Mouse (Mus musculus): ENCODE measurements around the gene Ppp2ca. TPM values are rescaled to one million over a fixed set of nuclear protein-coding genes. Genes with fewer than 3 reads are reported as not detected.

Gene Ppp2ca
- polyA plus RNA-seq, 1 experiment from 2014 or later: 124 TPM

GRCm38 (mm10) chr11:52085857-52086203 is 12.7 kb upstream of the Ppp2ca start:
- Histone ChIP-seq H3K9ac (ENCODE audit: low read depth, low read length) (no peak overlapping the region), H3K27ac (ENCODE audit: low read depth, low read length) (peak overlapping the region; percentile 75; the same call in 1 of the 2 replicates), H3K4me1 (ENCODE audit: control insufficient read depth, insufficient read depth, low read depth, low read length) (no peaks in the 10 kb centered on the region; the same call in 1 of the 2 replicates), H3K27me3 (replicated peaks; ENCODE audit: control insufficient read depth, insufficient read depth, low read length) (no peaks in the 10 kb centered on the region), H3K4me2 (ENCODE audit: low read length) (no peak overlapping the region), H3K4me3 (ENCODE audit: low read length) (no peak overlapping the region), H3K36me3 (ENCODE audit: control insufficient read depth, insufficient read depth, low read length) (no peaks in the 10 kb centered on the region), H3K9me3 (ENCODE audit: control insufficient read depth, low read length) (no peaks in the 10 kb centered on the region)
- 53% methylated on average over 4 of the region's 4 CpGs for WGBS
- peak; percentile 35 for ATAC-seq

GRCm38 (mm10) chr11:52086204-52086864 is 12.1 kb upstream of the Ppp2ca start:
- no peaks in the 10 kb centered on the region for H3K27me3 ChIP-seq (replicated peaks; ENCODE audit: control insufficient read depth, insufficient read depth, low read length)
- H3K4me3 ChIP-seq (ENCODE audit: low read length): no peak overlapping the region
- H3K9ac ChIP-seq (ENCODE audit: low read depth, low read length): no peak overlapping the region
- peak overlapping the region; percentile 75 for H3K27ac ChIP-seq (ENCODE audit: low read depth, low read length)
- H3K9me3 ChIP-seq (ENCODE audit: control insufficient read depth, low read length): no peaks in the 10 kb centered on the region
- ATAC-seq: peak; percentile 96
- H3K4me1 ChIP-seq (ENCODE audit: control insufficient read depth, insufficient read depth, low read depth, low read length): no peaks in the 10 kb centered on the region; the same call in 1 of the 2 replicates
- peak overlapping the region; percentile 22; the same call in 1 of the 2 replicates for H3K4me2 ChIP-seq (ENCODE audit: low read length)
- no peaks in the 10 kb centered on the region for H3K36me3 ChIP-seq (ENCODE audit: control insufficient read depth, insufficient read depth, low read length)
- WGBS: 25% methylated on average over 9 of the region's 9 CpGs

GRCm38 (mm10) chr11:52089291-52089690 is 9.2 kb upstream of the Ppp2ca start:
- no peak for ATAC-seq
- WGBS: 76% methylated on average over 8 of the region's 8 CpGs

GRCm38 (mm10) chr11:52091261-52091660 is 7.2 kb upstream of the Ppp2ca start:
- Histone ChIP-seq H3K9ac (ENCODE audit: low read depth, low read length) (no peak overlapping the region), H3K4me2 (ENCODE audit: low read length) (no peak overlapping the region), H3K36me3 (ENCODE audit: control insufficient read depth, insufficient read depth, low read length) (no peaks in the 10 kb centered on the region), H3K27me3 (replicated peaks; ENCODE audit: control insufficient read depth, insufficient read depth, low read length) (no peaks in the 10 kb centered on the region), H3K9me3 (ENCODE audit: control insufficient read depth, low read length) (no peaks in the 10 kb centered on the region), H3K4me3 (ENCODE audit: low read length) (no peak overlapping the region), H3K4me1 (ENCODE audit: control insufficient read depth, insufficient read depth, low read depth, low read length) (no peaks in the 10 kb centered on the region; the same call in 1 of the 2 replicates), H3K27ac (ENCODE audit: low read depth, low read length) (no peak overlapping the region)
- no peak for ATAC-seq
- WGBS: 89% methylated on average over 9 of the region's 9 CpGs

More at GRCm38 (mm10) chr11:52089291-52089690, 9.2 kb upstream of the Ppp2ca start:
- Histone ChIP-seq H3K4me2 (ENCODE audit: low read length) (no peak overlapping the region), H3K4me3 (ENCODE audit: low read length) (no peak overlapping the region), H3K9ac (ENCODE audit: low read depth, low read length) (no peak overlapping the region), H3K36me3 (ENCODE audit: control insufficient read depth, insufficient read depth, low read length) (no peaks in the 10 kb centered on the region), H3K27me3 (replicated peaks; ENCODE audit: control insufficient read depth, insufficient read depth, low read length) (no peaks in the 10 kb centered on the region), H3K9me3 (ENCODE audit: control insufficient read depth, low read length) (no peaks in the 10 kb centered on the region), H3K27ac (ENCODE audit: low read depth, low read length) (no peak overlapping the region), H3K4me1 (ENCODE audit: control insufficient read depth, insufficient read depth, low read depth, low read length) (no peaks in the 10 kb centered on the region; the same call in 1 of the 2 replicates)

- Histone ChIP-seq H3K36me3 (ENCODE audit: control insufficient read depth, insufficient read depth, low read length) (no peaks in the 10 kb centered on the region), H3K4me3 (ENCODE audit: low read length) (no peak overlapping the region), H3K9me3 (ENCODE audit: control insufficient read depth, low read length) (no peaks in the 10 kb centered on the region), H3K4me1 (ENCODE audit: control insufficient read depth, insufficient read depth, low read depth, low read length) (peaks cover 6% of the 10 kb centered on the region), H3K27ac (ENCODE audit: low read depth, low read length) (no peak overlapping the region), H3K27me3 (replicated peaks; ENCODE audit: control insufficient read depth, insufficient read depth, low read length) (no peaks in the 10 kb centered on the region), H3K4me2 (ENCODE audit: low read length) (no peak overlapping the region), H3K9ac (ENCODE audit: low read depth, low read length) (no peak overlapping the region)
- WGBS: 64% methylated on average over 5 of the region's 5 CpGs
- no peak for ATAC-seq
Observed at GRCm38 (mm10) chr11:52094568-52094967, 3.9 kb upstream of the Ppp2ca start.

GRCm38 (mm10) chr11:52097016-52097415 is 1.5 kb upstream of the Ppp2ca start:
- WGBS: 76% methylated on average over 3 of the region's 3 CpGs
- Histone ChIP-seq H3K4me1 (ENCODE audit: control insufficient read depth, insufficient read depth, low read depth, low read length) (peaks cover 26% of the 10 kb centered on the region), H3K9ac (ENCODE audit: low read depth, low read length) (no peak overlapping the region)

GRCm38 (mm10) chr11:52097596-52097995 is 885 bp upstream of the Ppp2ca start:
- Histone ChIP-seq H3K4me3 (ENCODE audit: low read length) (no peak overlapping the region; the same call in 1 of the 2 replicates), H3K9me3 (ENCODE audit: control insufficient read depth, low read length) (no peaks in the 10 kb centered on the region), H3K9ac (ENCODE audit: low read depth, low read length) (peak overlapping the region; percentile 99), H3K4me2 (ENCODE audit: low read length) (peak overlapping the region; percentile 91), H3K27me3 (replicated peaks; ENCODE audit: control insufficient read depth, insufficient read depth, low read length) (no peaks in the 10 kb centered on the region), H3K27ac (ENCODE audit: low read depth, low read length) (peak overlapping the region; percentile 100), H3K4me1 (ENCODE audit: control insufficient read depth, insufficient read depth, low read depth, low read length) (peaks cover 26% of the 10 kb centered on the region), H3K36me3 (ENCODE audit: control insufficient read depth, insufficient read depth, low read length) (no peaks in the 10 kb centered on the region)
- no peak for ATAC-seq
- WGBS: 58% methylated on average over 2 of the region's 2 CpGs

More at GRCm38 (mm10) chr11:52097016-52097415, 1.5 kb upstream of the Ppp2ca start:
- Histone ChIP-seq H3K36me3 (ENCODE audit: control insufficient read depth, insufficient read depth, low read length) (no peaks in the 10 kb centered on the region), H3K9me3 (ENCODE audit: control insufficient read depth, low read length) (no peaks in the 10 kb centered on the region), H3K4me3 (ENCODE audit: low read length) (no peak overlapping the region), H3K27ac (ENCODE audit: low read depth, low read length) (no peak overlapping the region), H3K4me2 (ENCODE audit: low read length) (no peak overlapping the region), H3K27me3 (replicated peaks; ENCODE audit: control insufficient read depth, insufficient read depth, low read length) (no peaks in the 10 kb centered on the region)
- no peak for ATAC-seq

GRCm38 (mm10) chr11:52099031-52099761 is 715 bp downstream of the Ppp2ca start:
- Histone ChIP-seq H3K27ac (ENCODE audit: low read depth, low read length) (peak overlapping the region; percentile 100), H3K27me3 (replicated peaks; ENCODE audit: control insufficient read depth, insufficient read depth, low read length) (no peaks in the 10 kb centered on the region), H3K36me3 (ENCODE audit: control insufficient read depth, insufficient read depth, low read length) (no peaks in the 10 kb centered on the region), H3K9ac (ENCODE audit: low read depth, low read length) (peak overlapping the region; percentile 99), H3K4me1 (ENCODE audit: control insufficient read depth, insufficient read depth, low read depth, low read length) (peaks cover 31% of the 10 kb centered on the region), H3K4me2 (ENCODE audit: low read length) (peak overlapping the region; percentile 91), H3K4me3 (ENCODE audit: low read length) (peak overlapping the region; percentile 91), H3K9me3 (ENCODE audit: control insufficient read depth, low read length) (no peaks in the 10 kb centered on the region)
- under 1% methylated on average over 58 of the region's 72 CpGs for WGBS
- peak; percentile 70 for ATAC-seq

- H3K4me1 ChIP-seq (ENCODE audit: control insufficient read depth, insufficient read depth, low read depth, low read length): peaks cover 33% of the 10 kb centered on the region
- H3K27me3 ChIP-seq (replicated peaks; ENCODE audit: control insufficient read depth, insufficient read depth, low read length): no peaks in the 10 kb centered on the region
- peak overlapping the region; percentile 91 for H3K4me3 ChIP-seq (ENCODE audit: low read length)
- WGBS: 8% methylated on average over 7 of the region's 7 CpGs
- no peak overlapping the region; the same call in 1 of the 2 replicates for H3K27ac ChIP-seq (ENCODE audit: low read depth, low read length)
- H3K9ac ChIP-seq (ENCODE audit: low read depth, low read length): peak overlapping the region; percentile 99
- peak overlapping the region; percentile 91 for H3K4me2 ChIP-seq (ENCODE audit: low read length)
- H3K36me3 ChIP-seq (ENCODE audit: control insufficient read depth, insufficient read depth, low read length): no peaks in the 10 kb centered on the region
- ATAC-seq: no peak
- H3K9me3 ChIP-seq (ENCODE audit: control insufficient read depth, low read length): no peaks in the 10 kb centered on the region
Observed at GRCm38 (mm10) chr11:52099771-52100219, 1.3 kb downstream of the Ppp2ca start.
